11 mouse cellular contexts compared by ENCODE assay signal in genomic region chr10:67377643-67378223, GRCm38 (mm10).
DNase-seq lines count a peak whose midpoint lies in the region; ATAC-seq and TF ChIP-seq lines count a peak whose summit lies in the region.
"Had no signal": no experiment of that assay in that cellular context is flagged by ENCODE, and none has a peak within 500 bp of the region (broad histone marks: within the 10 kb centered on the region; RNA-seq: fewer than 3 reads in every experiment).

No protein-coding gene starts in this region.

- peak overlapping the region; percentile 24 for H3ac ChIP-seq in C2C12 (ENCODE audit: control insufficient read depth, insufficient read length, low read depth)

- no peaks in the 10 kb centered on the region for H3K9me3 ChIP-seq in heart, embryonic 12.5 days (replicated peaks)
- H3K9me3 ChIP-seq in embryonic facial prominence, embryonic 14.5 days (ENCODE audit: control insufficient read depth, low read length) = no peaks in the 10 kb centered on the region

- H3K79me2 ChIP-seq in C2C12 (ENCODE audit: control insufficient read depth, insufficient read depth) = no peaks in the 10 kb centered on the region

- intact Hi-C loops in heart, postnatal 25 days (cut with DNase I) = no loop called here

- no peak for TF ChIP-seq CTCF in C2C12 (IDR thresholded peaks at IDR 0.05; ENCODE audit: control insufficient read depth, insufficient read depth, insufficient read length)

- 59% methylated on average over 17 of the region's 17 CpGs for WGBS in heart, embryonic 12.5 days
- whole genome bisulfite sequencing in embryonic facial prominence, embryonic 14.5 days = 49% methylated on average over 17 of the region's 17 CpGs

- DNase-seq in heart, postnatal 25 days (ENCODE audit: low spot score) = no peak
- no peak for DNase-seq in embryonic facial prominence, embryonic 14.5 days (ENCODE audit: low spot score)
- DNase-seq in kidney, postnatal 4 days = peak; percentile 8 to 30
- DNase-seq in left cerebral cortex, adult 18-20 months (ENCODE audit: low spot score in 2 of 2) = no peak
- no peak for DNase-seq in embryo, embryonic 10.5 days (ENCODE audit: low spot score)
- DNase-seq: retina, postnatal 1 day had no signal

- H3K9ac ChIP-seq in heart, embryonic 12.5 days = no peak overlapping the region
- no peak overlapping the region; the same call in 1 of the 2 replicates for H3K9ac ChIP-seq in embryonic facial prominence, embryonic 14.5 days (ENCODE audit: low read depth, low read length)

- no peaks in the 10 kb centered on the region for H3K36me3 ChIP-seq in heart, embryonic 12.5 days
- no peaks in the 10 kb centered on the region for H3K36me3 ChIP-seq in C2C12 (ENCODE audit: control insufficient read depth, insufficient read depth)
- no peaks in the 10 kb centered on the region for H3K36me3 ChIP-seq in embryonic facial prominence, embryonic 14.5 days (ENCODE audit: control insufficient read depth, insufficient read depth, low read length)

- peaks cover 7% of the 10 kb centered on the region for H3K4me1 ChIP-seq in heart, embryonic 12.5 days (replicated peaks)
- no peaks in the 10 kb centered on the region for H3K4me1 ChIP-seq in embryonic facial prominence, embryonic 14.5 days (ENCODE audit: control insufficient read depth, insufficient read depth, low read length)

- H3K27ac ChIP-seq in heart, embryonic 12.5 days (ENCODE audit: poor library complexity, severe bottlenecking) = no peak overlapping the region; the same call in 1 of the 2 replicates
- H3K27ac ChIP-seq in embryonic facial prominence, embryonic 14.5 days (replicated peaks; ENCODE audit: low read depth, low read length) = no peak overlapping the region
- H3K27ac ChIP-seq: heart, adult 2 months; left cerebral cortex, adult 2 months had no signal

- no peaks in the 10 kb centered on the region for H3K79me3 ChIP-seq in C2C12 (ENCODE audit: low read depth)

- H3K27me3 ChIP-seq in heart, embryonic 12.5 days (replicated peaks) = no peaks in the 10 kb centered on the region
- H3K27me3 ChIP-seq in C2C12 (ENCODE audit: control insufficient read depth, insufficient read depth, insufficient read length) = no peaks in the 10 kb centered on the region
- no peaks in the 10 kb centered on the region for H3K27me3 ChIP-seq in embryonic facial prominence, embryonic 14.5 days (replicated peaks; ENCODE audit: control insufficient read depth, insufficient read depth, low read length)

- no peak overlapping the region for H3K4me3 ChIP-seq in heart, embryonic 12.5 days
- no peak overlapping the region for H3K4me3 ChIP-seq in C2C12 (ENCODE audit: insufficient read depth, poor library complexity, severe bottlenecking)
- H3K4me3 ChIP-seq in embryonic facial prominence, embryonic 14.5 days (ENCODE audit: low read depth, low read length) = no peak overlapping the region
- H3K4me3 ChIP-seq: heart, adult 2 months; left cerebral cortex, adult 2 months had no signal

- H3K4me2 ChIP-seq in heart, embryonic 12.5 days = peak overlapping the region; percentile 35; the same call in 1 of the 2 replicates
- H3K4me2 ChIP-seq in embryonic facial prominence, embryonic 14.5 days (ENCODE audit: low read depth, low read length) = peak overlapping the region; percentile 23

- 0 out of 2 replicates have a peak, but pooled peaks have one; percentile 45 for ATAC-seq in heart, embryonic 12.5 days (ENCODE audit: insufficient number of reproducible peaks, low FRiP score)
- ATAC-seq in embryonic facial prominence, embryonic 14.5 days (ENCODE audit: low read depth) = 0 out of 2 replicates have a peak, but pooled peaks have one; percentile 12
- no peak for ATAC-seq in megakaryocyte progenitor cell, adult 5-6 weeks (replicated peaks; ENCODE audit: poor library complexity)

TF ChIP-seq in C2C12, 6 proteins besides CTCF, POLR2A, EP300 and RAD21:
- TF ChIP-seq FOSL1 (IDR thresholded peaks at IDR 0.05; ENCODE audit: insufficient read depth, low read length, poor library complexity, severe bottlenecking) (peak; percentile 78), USF1 (IDR thresholded peaks at IDR 0.05; ENCODE audit: low read depth) (no peak), MYOD1 (IDR thresholded peaks at IDR 0.05; ENCODE audit: control insufficient read depth, insufficient read length, low read depth) (peak; percentile 15), MAX (IDR thresholded peaks at IDR 0.05) (no peak), CEBPB (IDR thresholded peaks at IDR 0.05; ENCODE audit: low read depth) (no peak)

Comparison
In these comparisons a context has a peak if more than half of its experiments do, and no peak if none do; other contexts are left out.
1. DNase-seq: peak in kidney, postnatal 4 days (2 of 2); none in heart, postnatal 25 days (single experiment), embryonic facial prominence, embryonic 14.5 days (single experiment), left cerebral cortex, adult 18-20 months (0 of 2) and embryo, embryonic 10.5 days (single experiment).